Mouse (Mus musculus) effector memory CD4-positive, alpha-beta T cell, adult 7 months (primary cell): ENCODE measurements around the gene Pik3r2. TPM values are rescaled to one million over a fixed set of nuclear protein-coding genes. Genes with fewer than 3 reads are reported as not detected.

ENCODE experiments used
- polyA plus RNA-seq: library from polyadenylated mRNA; unstranded; fragments of 100-300 nt; shearing (Covaris generic); gene quantifications from one replicate; pipeline ENCODE4 v1.2.1, GENCODE M21; 2017

Gene Pik3r2
- 14.5 TPM for polyA plus RNA-seq

GRCm38 (mm10) chr8:70776496-70777444 is at the start of gene Pik3r2:
TSS of gene Pik3r2 (minus strand) at chr8:70776713.

GRCm38 (mm10) chr8:70808239-70808638 is 31.7 kb upstream of the Pik3r2 start, which contains the start of gene Il12rb1:
TSS of gene Il12rb1 (plus strand) at chr8:70808449.

GRCm38 (mm10) chr8:70804481-70805206 is 28.1 kb upstream of the Pik3r2 start, which contains the start of gene Mast3:
TSS of gene Mast3 (minus strand) at chr8:70805054.

GRCm38 (mm10) chr8:70760775-70761406 is 15.6 kb downstream of the Pik3r2 start, which contains the start of gene Mpv17l2:
TSS of gene Mpv17l2 (minus strand) at chr8:70760946.

GRCm38 (mm10) chr8:70754043-70754870 is 22.3 kb downstream of the Pik3r2 start, which contains the start of gene Rab3a:
TSS of gene Rab3a (plus strand) at chr8:70754679.

GRCm38 (mm10) chr8:70723486-70724210 is 52.9 kb downstream of the Pik3r2 start, which contains the start of gene Pde4c:
TSS of gene Pde4c (plus strand) at chr8:70723720.

GRCm38 (mm10) chr8:70718297-70718696 is 58.2 kb downstream of the Pik3r2 start, which contains the start of gene Gm3336:
TSS of gene Gm3336 (plus strand) at chr8:70718543.

Other genes with a start within 250 kb of the Pik3r2 start
- 378 TPM for gene Fkbp8, start 249.0 kb downstream of the Pik3r2 start, polyA plus RNA-seq
- gene Kxd1, start 248.8 kb downstream of the Pik3r2 start, polyA plus RNA-seq = 64.6 TPM
- gene Ell, start 237.3 kb downstream of the Pik3r2 start, polyA plus RNA-seq = 38.5 TPM
- 93.3 TPM for gene Isyna1, start 182.3 kb downstream of the Pik3r2 start, polyA plus RNA-seq
- gene Ssbp4, start 167.8 kb downstream of the Pik3r2 start, polyA plus RNA-seq = 148 TPM
- not detected for gene Lrrc25, start 160.6 kb downstream of the Pik3r2 start, polyA plus RNA-seq
- not detected for gene Gdf15, start 144.3 kb downstream of the Pik3r2 start, polyA plus RNA-seq
- gene Pgpep1, start 116.3 kb downstream of the Pik3r2 start, polyA plus RNA-seq = 0.79 TPM
- 249 TPM for gene Lsm4, start 103.5 kb downstream of the Pik3r2 start, polyA plus RNA-seq
- 1,865 TPM for gene Jund, start 77.8 kb downstream of the Pik3r2 start, polyA plus RNA-seq
- 0.22 TPM for gene Iqcn, start 73.3 kb downstream of the Pik3r2 start, polyA plus RNA-seq
- gene Gm3336, start 58.2 kb downstream of the Pik3r2 start, polyA plus RNA-seq = not detected
- gene Pde4c, start 53.0 kb downstream of the Pik3r2 start, polyA plus RNA-seq = 0.24 TPM
- gene Rab3a, start 22.0 kb downstream of the Pik3r2 start, polyA plus RNA-seq = 1.1 TPM
- 34.0 TPM for gene Mpv17l2, start 15.8 kb downstream of the Pik3r2 start, polyA plus RNA-seq
- gene Mast3, start 28.3 kb upstream of the Pik3r2 start, polyA plus RNA-seq = 83.9 TPM
- gene Il12rb1, start 31.7 kb upstream of the Pik3r2 start, polyA plus RNA-seq = 25.7 TPM
- 22.1 TPM for gene Arrdc2, start 63.0 kb upstream of the Pik3r2 start, polyA plus RNA-seq
- gene Kcnn1, start 86.5 kb upstream of the Pik3r2 start, polyA plus RNA-seq = not detected
- gene Ccdc124, start 97.2 kb upstream of the Pik3r2 start, polyA plus RNA-seq = 77.8 TPM
- 0.46 TPM for gene Slc5a5, start 116.0 kb upstream of the Pik3r2 start, polyA plus RNA-seq
- gene Rpl18a, start 120.7 kb upstream of the Pik3r2 start, polyA plus RNA-seq = 7,063 TPM
- gene Map1s, start 129.2 kb upstream of the Pik3r2 start, polyA plus RNA-seq = 54.0 TPM